Mouse (Mus musculus): ENCODE data around the gene Narf.

DNA sequence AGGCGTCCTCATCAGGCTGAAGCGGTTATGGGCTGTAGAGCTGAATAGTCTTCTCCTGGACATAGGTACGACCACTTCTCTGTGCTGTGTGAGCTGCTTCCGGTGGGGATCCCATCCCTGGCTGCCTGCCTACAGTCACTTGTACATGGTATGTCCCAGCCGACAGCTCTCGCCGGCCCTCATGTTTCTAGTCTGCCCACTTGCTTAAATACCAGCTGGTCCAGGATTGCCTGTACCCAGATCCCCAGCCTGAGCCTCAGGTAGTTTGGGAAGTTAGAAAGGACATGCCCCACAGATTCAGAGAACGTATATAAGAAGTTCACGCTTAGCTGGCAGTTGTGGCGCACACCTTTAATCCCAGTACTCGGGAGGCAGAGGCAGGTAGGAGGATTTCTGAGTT, 17.3 kb upstream of the Narf start:
- no peak for TF ChIP-seq CTCF (IDR thresholded peaks at IDR 0.05; ENCODE audit: extremely low read depth, insufficient read depth, insufficient read length, insufficient replicate concordance)
- no peak for TF ChIP-seq POLR2A (IDR thresholded peaks at IDR 0.05; ENCODE audit: low read depth, low read length)

Data from spleen, adult 2 months (tissue).